Mouse (Mus musculus): Measurements from ENCODE around the gene Ifi206.

- no peak for TF ChIP-seq CTCF (IDR thresholded peaks at IDR 0.05; ENCODE audit: control insufficient read depth, insufficient read depth, low read length)
- no peak for TF ChIP-seq POLR2A (IDR thresholded peaks at IDR 0.05; ENCODE audit: borderline replicate concordance, control insufficient read depth, low read depth, low read length)
Observed at GRCm38 (mm10) chr1:173437161-173437953, 53.5 kb downstream of the Ifi206 start.

All from bone marrow, adult 2 months (tissue).